Mouse (Mus musculus) heart, embryonic 13.5 days (tissue): ENCODE data around the gene Gm10073. TPM values are rescaled to one million over a fixed set of nuclear protein-coding genes. Genes with fewer than 3 reads are reported as not detected.
"Not testable (repeated sequence)": the region's sequence is repeated elsewhere in the genome, so short reads cannot be mapped to it uniquely, and the experiment has no call there.

ENCODE experiments used
- ATAC-seq: fragments of 200-750 bp; cut with Nextera tagmentation; 2 replicates; pipeline ENCODE4 v1.8.0; 2017; ENCODE audit warnings: moderate TSS enrichment; ENCODE audit not compliant: insufficient number of reproducible peaks, low FRiP score, low TSS enrichment; ENCODE audit errors: extremely low read depth
- H3K27ac ChIP-seq: fragments of 300-500 bp; sonication (generic); replicated peaks from 2 replicates; pipeline ENCODE4 v1.5.1; 2015; ENCODE audit warnings: moderate library complexity, mild to moderate bottlenecking, inconsistent platforms
- H3K27me3 ChIP-seq: fragments of 300-500 bp; sonication (generic); replicated peaks from 2 replicates; pipeline ENCODE4 v1.6.1; 2015; ENCODE audit warnings: mild to moderate bottlenecking, inconsistent platforms
- H3K36me3 ChIP-seq: fragments of 300-500 bp; sonication (generic); 2 replicates; pipeline ENCODE4 v1.6.1; 2015; ENCODE audit warnings: mild to moderate bottlenecking, inconsistent platforms
- H3K4me1 ChIP-seq: fragments of 300-500 bp; sonication (generic); 2 replicates; pipeline ENCODE4 v1.6.1; 2015; ENCODE audit warnings: inconsistent platforms
- H3K4me2 ChIP-seq: fragments of 300-500 bp; sonication (generic); 2 replicates; pipeline ENCODE4 v1.6.1; 2015; ENCODE audit warnings: inconsistent platforms, mild to moderate bottlenecking, moderate library complexity
- H3K4me3 ChIP-seq: fragments of 300-500 bp; sonication (generic); 2 replicates; pipeline ENCODE4 v1.5.1; 2015; ENCODE audit warnings: moderate library complexity, mild to moderate bottlenecking, inconsistent platforms
- H3K9ac ChIP-seq: fragments of 300-500 bp; sonication (generic); 2 replicates; pipeline ENCODE4 v1.6.1; 2015; ENCODE audit warnings: inconsistent platforms, mild to moderate bottlenecking, moderate library complexity
- H3K9me3 ChIP-seq: fragments of 300-500 bp; sonication (generic); 2 replicates; pipeline ENCODE4 v1.6.1; 2016; ENCODE audit warnings: inconsistent platforms
- WGBS: fragments of 180-500 bp; shearing (Covaris S2); methylation state at CpG from one replicate; pipeline ENCODE4 v1.1.7; 2015; ENCODE audit warnings: mixed read lengths; 5-methylcytosine and 5-hydroxymethylcytosine counted together
- polyA plus RNA-seq: library from polyadenylated mRNA; unstranded; fragments of >200 nt; fragmentation: Nextera tagmentation; extraction: Ambion mirVana; gene quantifications from 2 replicates; pipeline ENCODE4 v1.2.1, GENCODE M21; 2015

The Gm10073 gene
- 6.0 and 11.9 TPM in 2 replicates for polyA plus RNA-seq

DNA sequence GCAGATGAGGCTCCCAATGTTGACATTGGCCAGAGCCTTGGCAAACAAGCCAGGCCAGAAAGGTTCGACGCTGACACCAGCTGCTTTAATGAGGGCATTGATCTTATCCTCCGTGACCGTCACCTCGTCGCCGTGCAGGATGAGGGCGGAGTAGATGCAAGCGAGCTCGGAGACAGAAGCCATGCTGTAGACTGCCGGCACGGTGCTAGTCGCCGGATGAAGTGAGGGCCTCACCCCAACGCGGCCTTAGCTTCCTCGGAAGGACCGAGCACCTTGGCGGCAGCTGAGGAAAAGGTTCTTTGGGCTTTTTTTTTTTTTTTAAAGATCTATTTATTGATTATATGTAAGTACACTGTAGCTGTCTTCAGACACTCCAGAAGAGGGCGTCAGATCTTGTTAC, at the start of gene Gm10073:
Gene Gm10073 (minus strand): TSS at position 294 of the 400 bp plus-strand sequence.
- not testable (repeated sequence) for ATAC-seq

DNA sequence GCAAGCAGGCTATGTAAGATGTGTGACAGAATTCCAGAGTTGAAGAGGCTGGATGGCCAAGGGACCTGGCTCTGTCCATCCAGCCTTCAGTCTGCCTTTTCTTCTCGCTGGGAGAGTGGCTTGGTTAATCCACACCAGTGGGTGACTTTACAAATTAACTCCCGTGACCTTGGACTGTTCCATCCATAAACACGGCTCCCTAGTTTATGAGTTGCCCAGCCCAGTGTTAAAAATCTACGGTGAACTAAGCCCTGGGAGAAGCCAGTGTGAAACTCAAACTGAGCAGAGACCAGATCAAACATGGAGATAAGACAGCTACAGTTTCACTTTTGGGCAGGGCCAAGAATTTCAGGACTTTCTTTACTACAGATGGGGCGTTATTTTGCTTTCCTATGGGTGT, 49.8 kb upstream of the Gm10073 start:
- Histone ChIP-seq H3K4me1 (peaks cover 15% of the 10 kb centered on the region), H3K9me3 (no peaks in the 10 kb centered on the region), H3K36me3 (no peaks in the 10 kb centered on the region), H3K9ac (no peak overlapping the region), H3K27me3 (peaks cover 9% of the 10 kb centered on the region), H3K27ac (no peak overlapping the region), H3K4me3 (no peak overlapping the region), H3K4me2 (no peak overlapping the region)
- no peak for ATAC-seq
- WGBS: 66% methylated on average over 5 of the region's 5 CpGs

More for the DNA sequence above, at the start of gene Gm10073:
- not testable (repeated sequence) for H3K27me3 ChIP-seq, H3K9ac ChIP-seq, H3K36me3 ChIP-seq, H3K9me3 ChIP-seq, H3K27ac ChIP-seq
- Histone ChIP-seq H3K4me3 (peak within 1 kb of the TSS; percentile 9; the same call in 1 of the 2 replicates), H3K4me2 (peak within 1 kb of the TSS; percentile 50), H3K4me1 (peaks cover 17% of the 10 kb centered on the region)
- 22% methylated on average over 20 of the region's 20 CpGs for WGBS

DNA sequence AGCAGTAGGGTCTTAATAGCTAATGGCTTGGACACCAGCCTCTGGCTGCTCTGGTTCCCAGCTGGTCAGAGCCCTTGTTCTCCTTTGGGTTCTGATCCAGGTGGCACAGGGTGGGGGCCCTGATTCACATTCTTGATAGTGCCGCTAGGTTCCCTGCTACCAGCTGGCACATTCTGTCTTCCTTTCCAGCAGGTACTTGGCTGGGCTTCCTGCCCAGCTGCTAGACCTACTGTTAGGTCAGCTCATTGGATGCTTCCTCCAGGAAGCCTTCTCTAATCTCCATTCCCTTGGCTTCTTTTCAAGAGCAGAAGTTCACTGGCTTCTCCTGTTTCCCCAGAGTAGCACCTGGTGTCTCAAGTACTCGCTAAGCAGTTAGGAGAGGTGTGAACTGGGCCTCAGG, 47.2 kb upstream of the Gm10073 start:
- Histone ChIP-seq H3K4me1 (peaks cover 15% of the 10 kb centered on the region), H3K9me3 (no peaks in the 10 kb centered on the region), H3K27ac (no peak overlapping the region), H3K9ac (no peak overlapping the region), H3K36me3 (no peaks in the 10 kb centered on the region), H3K27me3 (0 out of 2 replicates have a peak, but pooled peaks cover 3% of the 10 kb centered on the region), H3K4me2 (no peak overlapping the region), H3K4me3 (no peak overlapping the region)
- 65% methylated on average over 2 of the region's 2 CpGs for WGBS
- ATAC-seq: no peak

DNA sequence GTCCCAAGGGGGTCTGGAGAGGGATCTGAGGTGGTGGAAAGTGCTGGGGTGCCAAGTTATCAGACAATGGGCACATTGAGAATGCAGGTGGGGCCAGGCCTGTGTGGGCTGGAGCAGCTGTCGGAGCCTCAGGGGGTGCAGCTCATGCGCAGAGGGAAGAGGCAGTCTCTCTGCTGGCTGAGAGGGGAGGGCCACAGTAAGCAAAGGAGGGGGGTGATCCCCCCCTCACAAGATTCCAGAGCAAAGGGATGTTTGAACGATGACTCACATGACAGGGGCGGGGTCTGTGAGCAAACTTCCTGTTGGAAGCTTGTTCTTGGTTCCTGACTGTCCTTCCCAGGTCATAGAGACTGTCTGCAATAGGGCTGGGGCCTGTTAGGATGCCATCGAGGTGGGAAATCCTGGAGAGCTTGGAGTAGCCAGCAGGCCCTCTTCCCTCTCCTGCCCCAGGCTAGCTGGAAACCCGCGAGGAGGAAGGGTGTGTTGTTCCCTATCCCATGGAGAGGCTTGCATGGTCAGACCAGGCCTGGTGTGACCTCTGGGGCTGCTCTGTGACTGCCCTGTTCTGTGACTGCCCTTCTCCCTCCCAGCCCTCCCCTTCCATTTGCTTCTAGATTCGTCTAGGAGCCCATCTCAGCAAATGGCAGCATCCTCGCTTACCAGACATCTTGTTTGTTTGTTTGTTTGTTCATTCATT, 46.4 kb upstream of the Gm10073 start:
- Histone ChIP-seq H3K27me3 (no peaks in the 10 kb centered on the region), H3K4me2 (0 out of 2 replicates have a peak overlapping the region, but pooled peaks have one; percentile 20), H3K27ac (peak overlapping the region; percentile 46; the same call in 1 of the 2 replicates), H3K4me1 (peaks cover 15% of the 10 kb centered on the region), H3K36me3 (no peaks in the 10 kb centered on the region), H3K9ac (0 out of 2 replicates have a peak overlapping the region, but pooled peaks have one; percentile 52), H3K9me3 (no peaks in the 10 kb centered on the region), H3K4me3 (no peak overlapping the region)
- WGBS: 37% methylated on average over 9 of the region's 9 CpGs
- peak; percentile 49; the same call in 1 of the 2 replicates for ATAC-seq

DNA sequence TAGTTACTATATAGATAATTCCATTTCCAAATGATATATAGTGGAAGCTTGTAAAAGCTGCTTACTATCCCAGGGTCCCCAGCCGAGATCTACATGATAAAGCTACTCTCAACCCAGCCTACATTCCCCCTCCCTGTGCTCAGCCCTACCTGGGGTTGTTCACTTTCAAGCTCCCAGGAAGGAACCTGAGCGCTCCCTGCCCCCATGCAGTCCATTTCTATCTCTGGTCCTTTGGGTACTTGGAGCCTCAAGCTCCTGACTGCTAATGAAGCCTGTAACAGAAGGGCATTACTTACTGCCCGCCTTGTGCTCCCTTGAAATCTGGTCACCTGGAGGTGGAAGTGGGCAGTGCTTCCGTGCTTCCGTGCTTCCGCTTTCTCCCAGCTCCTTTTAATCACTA, 45.1 kb upstream of the Gm10073 start:
- no peak for ATAC-seq

DNA sequence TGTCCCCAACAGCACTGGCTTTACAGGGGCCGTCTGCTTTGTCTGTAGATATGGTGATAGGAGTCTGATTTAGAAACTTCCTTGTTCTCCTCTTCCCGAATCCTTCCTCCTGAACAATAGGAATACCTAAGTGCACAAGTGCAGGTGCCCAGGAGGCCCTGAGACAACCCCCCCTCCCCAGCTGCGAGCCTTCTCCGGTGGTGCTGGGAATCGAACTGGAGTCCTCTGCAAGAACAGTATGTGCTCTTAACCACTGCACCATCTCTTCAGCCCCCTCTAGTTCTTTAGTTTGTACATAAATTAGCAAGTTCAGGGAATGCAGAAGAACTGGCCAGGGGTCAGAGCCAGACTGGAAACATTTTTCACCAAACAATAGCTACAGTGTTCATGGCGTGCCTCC, 44.6 kb upstream of the Gm10073 start:
- H3K4me1 ChIP-seq: peaks cover 15% of the 10 kb centered on the region
- WGBS: 62% methylated on average over 6 of the region's 6 CpGs
- H3K9ac ChIP-seq: no peak overlapping the region
- no peak for ATAC-seq
- H3K27me3 ChIP-seq: no peaks in the 10 kb centered on the region; the same call in 1 of the 2 replicates
- no peaks in the 10 kb centered on the region for H3K9me3 ChIP-seq
- H3K4me3 ChIP-seq: no peak overlapping the region
- H3K36me3 ChIP-seq: no peaks in the 10 kb centered on the region
- H3K27ac ChIP-seq: no peak overlapping the region
- H3K4me2 ChIP-seq: no peak overlapping the region

More for the DNA sequence above, 45.1 kb upstream of the Gm10073 start:
- WGBS: 66% methylated on average over 6 of the region's 6 CpGs
- Histone ChIP-seq H3K9me3 (no peaks in the 10 kb centered on the region), H3K27ac (no peak overlapping the region), H3K9ac (no peak overlapping the region), H3K4me1 (peaks cover 15% of the 10 kb centered on the region), H3K4me2 (no peak overlapping the region), H3K4me3 (no peak overlapping the region), H3K27me3 (no peaks in the 10 kb centered on the region; the same call in 1 of the 2 replicates), H3K36me3 (no peaks in the 10 kb centered on the region)

DNA sequence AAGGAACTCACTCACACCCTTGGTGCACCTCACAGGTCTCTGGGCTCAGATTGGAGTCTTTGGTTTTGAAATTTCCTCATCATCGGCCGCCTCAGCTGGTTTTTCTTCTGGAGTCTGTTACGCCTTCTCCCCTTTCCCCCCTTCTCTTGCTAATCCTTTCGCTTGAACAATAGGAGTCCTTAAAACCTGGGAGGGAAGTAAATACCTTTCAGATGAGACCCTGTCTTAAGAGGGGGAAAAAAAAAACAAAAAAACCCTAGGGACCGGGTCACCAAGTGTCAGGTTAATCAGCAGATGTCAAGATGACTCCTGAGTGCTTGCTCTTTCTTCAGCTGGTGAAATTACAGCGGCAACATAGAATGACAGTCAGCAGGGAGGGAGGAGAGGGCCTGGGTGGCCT, 43.9 kb upstream of the Gm10073 start:
- Histone ChIP-seq H3K9me3 (no peaks in the 10 kb centered on the region), H3K27ac (no peak overlapping the region), H3K4me3 (no peak overlapping the region), H3K27me3 (no peaks in the 10 kb centered on the region; the same call in 1 of the 2 replicates), H3K4me2 (no peak overlapping the region), H3K4me1 (peaks cover 15% of the 10 kb centered on the region), H3K9ac (no peak overlapping the region), H3K36me3 (no peaks in the 10 kb centered on the region)
- no peak for ATAC-seq
- 40% methylated on average over 6 of the region's 6 CpGs for WGBS

DNA sequence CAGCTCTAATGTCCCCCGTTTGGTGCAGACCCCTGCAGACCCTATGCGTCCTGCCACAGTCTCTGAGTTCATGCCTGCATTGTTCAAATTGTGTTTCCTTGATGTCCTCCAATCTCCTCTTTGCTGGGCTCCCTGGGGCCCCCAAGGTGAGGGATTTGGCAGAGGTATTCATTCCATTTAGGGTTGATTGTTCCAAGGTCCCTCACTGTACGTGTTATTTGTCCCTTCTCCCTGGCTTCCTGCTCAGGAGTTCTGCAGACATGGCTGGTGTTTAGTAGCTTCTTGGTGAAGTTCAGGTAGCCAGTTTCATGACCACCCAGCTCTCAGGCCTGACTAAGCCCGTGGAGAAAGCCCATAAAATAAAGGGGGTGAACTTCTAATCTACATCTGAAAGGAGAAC, 43.4 kb upstream of the Gm10073 start:
- Histone ChIP-seq H3K27ac (no peak overlapping the region), H3K4me2 (no peak overlapping the region), H3K9ac (no peak overlapping the region), H3K36me3 (no peaks in the 10 kb centered on the region), H3K4me3 (no peak overlapping the region), H3K27me3 (no peaks in the 10 kb centered on the region; the same call in 1 of the 2 replicates), H3K9me3 (no peaks in the 10 kb centered on the region), H3K4me1 (peaks cover 15% of the 10 kb centered on the region)
- ATAC-seq: no peak
- WGBS: 45% methylated on average over 4 of the region's 4 CpGs

DNA sequence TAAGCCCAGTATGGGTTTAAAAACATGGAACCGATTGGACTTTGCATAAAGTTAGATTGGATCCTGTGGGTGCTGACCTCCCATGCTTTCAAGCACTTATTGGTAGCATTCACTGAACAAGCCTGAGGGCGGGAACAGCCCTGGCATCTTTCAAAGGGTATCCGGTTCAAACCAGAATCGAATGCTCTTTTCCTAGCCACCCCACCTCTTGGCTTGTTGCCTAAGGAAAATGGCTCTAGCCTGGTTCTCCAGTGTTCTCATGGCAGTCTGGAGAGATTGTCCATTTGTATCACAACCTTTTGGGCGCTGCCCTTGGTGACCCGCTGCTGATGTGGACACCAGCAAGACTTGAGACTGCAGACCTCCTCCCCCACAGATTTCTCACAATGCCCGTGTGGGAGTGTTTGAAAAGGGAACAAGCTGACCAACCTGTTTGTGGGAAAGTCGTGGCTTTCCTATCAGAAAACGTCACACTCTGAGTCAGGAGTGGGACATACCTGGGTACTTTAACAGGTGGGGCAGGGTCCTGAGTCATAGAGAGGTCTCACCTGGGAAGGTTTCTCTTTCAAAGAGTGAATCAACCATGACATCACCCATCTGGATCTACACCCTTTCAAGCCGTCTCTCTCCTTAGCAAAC, 42.5 kb upstream of the Gm10073 start:
- Histone ChIP-seq H3K4me1 (peaks cover 15% of the 10 kb centered on the region), H3K9ac (no peak overlapping the region), H3K9me3 (no peaks in the 10 kb centered on the region), H3K4me2 (no peak overlapping the region), H3K36me3 (no peaks in the 10 kb centered on the region), H3K27me3 (peaks cover 6% of the 10 kb centered on the region), H3K4me3 (no peak overlapping the region), H3K27ac (no peak overlapping the region)
- 72% methylated on average over 10 of the region's 10 CpGs for WGBS
- ATAC-seq: no peak

DNA sequence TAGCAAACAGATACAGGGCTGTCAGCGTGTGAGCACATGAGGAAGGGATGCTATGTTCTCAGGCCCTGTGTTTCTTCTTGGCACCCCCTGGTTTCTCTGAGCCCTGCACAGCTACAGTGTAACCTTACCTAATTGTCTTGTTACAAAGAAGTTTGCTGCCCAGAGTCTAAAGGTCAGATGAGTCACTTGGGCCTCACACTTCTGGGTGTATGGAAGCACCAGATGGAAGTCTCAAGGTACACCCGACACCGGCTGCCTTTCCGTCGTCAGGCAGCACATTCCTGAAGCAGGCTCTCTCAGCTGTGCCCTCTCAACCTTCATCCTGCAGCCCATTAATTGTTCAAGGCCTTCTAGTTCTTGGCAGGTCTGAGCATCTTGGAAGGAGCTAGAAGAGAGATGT, 41.4 kb upstream of the Gm10073 start:
- H3K27me3 ChIP-seq: peaks cover 14% of the 10 kb centered on the region
- H3K9me3 ChIP-seq: no peaks in the 10 kb centered on the region
- 48% methylated on average over 5 of the region's 5 CpGs for WGBS
- no peak overlapping the region for H3K4me2 ChIP-seq
- H3K4me1 ChIP-seq: peaks cover 9% of the 10 kb centered on the region
- H3K27ac ChIP-seq: no peak overlapping the region
- H3K4me3 ChIP-seq: no peak overlapping the region
- no peak for ATAC-seq
- no peaks in the 10 kb centered on the region for H3K36me3 ChIP-seq
- H3K9ac ChIP-seq: no peak overlapping the region

DNA sequence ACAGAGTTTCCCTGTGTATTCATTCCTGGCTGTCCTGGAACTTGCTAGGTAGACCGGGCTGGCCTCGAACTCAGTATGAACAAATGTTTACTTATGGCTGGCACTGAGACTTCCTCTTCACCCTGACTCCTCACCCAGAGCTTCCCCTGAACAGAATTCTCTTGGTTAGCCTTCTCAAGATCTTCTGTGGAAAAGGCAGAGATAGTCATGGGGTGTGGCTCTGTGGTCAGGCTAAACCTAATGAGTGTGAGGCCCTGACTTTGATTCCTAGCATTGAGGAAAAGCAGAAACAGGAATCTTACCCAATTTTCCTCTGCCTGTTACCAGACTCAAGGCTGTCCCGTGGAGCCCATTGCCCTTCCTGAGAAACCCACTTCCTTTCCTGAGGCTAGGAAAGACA, 38.8 kb upstream of the Gm10073 start:
- WGBS: 51% methylated on average over 3 of the region's 3 CpGs
- Histone ChIP-seq H3K27ac (no peak overlapping the region), H3K9me3 (no peaks in the 10 kb centered on the region), H3K4me1 (no peaks in the 10 kb centered on the region), H3K4me3 (no peak overlapping the region), H3K4me2 (no peak overlapping the region), H3K27me3 (peaks cover 30% of the 10 kb centered on the region), H3K36me3 (no peaks in the 10 kb centered on the region), H3K9ac (no peak overlapping the region)
- ATAC-seq: no peak
